Mouse (Mus musculus) ZHBTc4 (cell line): ENCODE results near the gene March10.
A peak's percentile ranks its signal among the peaks of the same experiment; 100 is the strongest.

Experiments used
- DNase-seq: peaks from one replicate; pipeline ENCODE4 v3.0.0-alpha.2; 2011; ENCODE audit warnings: low read depth, low spot score

March10 gene

GRCm38 (mm10) chr11:105466756-105467155 lies 10.2 kb upstream of the March10 start:
- no peak for DNase-seq

- DNase-seq = no peak
Measured at GRCm38 (mm10) chr11:105465488-105465887, 9.0 kb upstream of the March10 start.

DNA sequence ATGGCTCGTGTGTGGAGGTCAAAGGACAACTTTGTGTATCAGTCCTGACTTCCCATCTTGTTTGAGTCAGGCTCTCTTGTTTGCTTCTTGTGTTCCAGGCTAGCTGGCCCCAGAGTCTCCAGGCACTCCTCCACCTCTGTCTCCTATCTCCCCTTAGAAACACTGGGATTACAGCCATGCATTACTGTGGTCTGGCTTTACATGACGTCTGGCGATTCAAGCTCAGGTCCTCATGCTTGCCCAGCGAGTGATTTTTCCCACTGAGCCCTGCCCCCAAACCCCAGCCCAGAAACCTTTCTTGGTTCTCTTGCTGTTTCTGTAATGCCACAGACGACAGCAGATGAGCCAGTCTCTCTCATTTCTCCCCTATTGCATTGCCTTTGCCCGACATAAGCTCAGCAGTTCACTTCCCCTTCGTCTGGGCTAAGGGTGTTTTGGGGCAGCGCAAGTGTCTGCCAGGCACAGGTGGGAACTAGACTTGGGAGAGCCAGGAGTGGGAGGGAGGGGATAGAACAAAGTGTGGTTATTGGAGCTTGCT lies 8.0 kb upstream of the March10 start:
- DNase-seq = no peak

DNA sequence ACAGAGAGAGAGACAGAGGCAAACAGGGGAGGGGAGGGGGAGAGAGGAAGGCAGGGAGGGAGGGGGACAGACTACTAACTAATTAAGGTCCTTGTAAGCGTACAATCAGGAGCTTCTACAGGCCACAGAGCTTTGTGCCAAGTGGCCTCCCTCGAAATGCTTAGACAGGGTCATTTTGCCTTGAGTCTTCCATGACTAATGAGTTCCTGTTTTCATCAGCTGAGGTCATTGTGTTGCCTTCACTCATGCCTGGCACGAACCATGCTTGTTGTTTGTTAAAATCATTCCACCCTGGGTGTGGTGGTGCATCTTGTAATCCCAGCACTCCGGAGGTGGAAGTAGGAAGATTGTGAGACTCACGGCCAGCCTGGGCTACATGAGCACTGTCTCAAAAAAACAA lies 3.4 kb upstream of the March10 start:
- no peak for DNase-seq

- no peak for DNase-seq
Measured at GRCm38 (mm10) chr11:105457041-105457440, 506 bp upstream of the March10 start.

GRCm38 (mm10) chr11:105455118-105455517 lies 1.4 kb downstream of the March10 start:
- DNase-seq = no peak

DNA sequence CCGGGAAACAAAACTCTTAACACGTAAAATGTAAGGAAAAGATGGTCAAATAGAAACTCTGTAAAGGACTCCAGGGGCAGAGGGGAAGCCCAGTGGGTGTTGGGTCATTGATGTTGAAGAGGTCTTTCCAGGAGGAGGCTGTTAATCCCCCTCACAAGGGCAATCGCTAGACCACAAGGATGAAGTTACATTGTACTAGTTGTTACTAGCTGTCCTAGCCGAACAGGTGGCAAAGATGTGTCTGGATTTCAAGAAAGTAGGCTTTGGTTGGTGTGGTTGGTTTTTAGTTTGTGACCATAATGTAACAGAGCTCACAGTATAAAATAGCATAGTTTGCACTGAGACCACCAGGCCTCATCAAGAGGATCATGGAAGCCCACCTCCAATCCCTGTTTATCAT lies 3.5 kb downstream of the March10 start:
- DNase-seq = no peak

DNA sequence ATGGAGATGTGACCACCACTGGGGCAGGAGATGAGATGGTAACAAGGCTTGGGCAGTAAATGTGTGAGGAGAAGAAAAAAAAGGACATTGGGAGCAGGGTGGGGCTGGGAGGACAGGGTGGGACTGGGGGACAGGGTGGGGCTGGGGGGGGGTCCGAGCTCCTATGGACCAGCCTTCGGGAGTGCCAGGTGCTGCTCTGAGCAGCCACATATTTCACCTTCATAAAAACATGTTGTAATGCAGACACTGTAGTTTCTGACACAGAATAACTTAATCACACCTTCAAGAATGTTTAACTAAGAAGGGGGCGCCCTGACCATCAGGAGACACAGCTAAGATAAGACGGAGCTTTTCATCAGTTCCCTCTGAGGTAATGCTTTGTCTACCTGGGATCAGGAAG lies 4.0 kb downstream of the March10 start:
- DNase-seq = no peak

DNA sequence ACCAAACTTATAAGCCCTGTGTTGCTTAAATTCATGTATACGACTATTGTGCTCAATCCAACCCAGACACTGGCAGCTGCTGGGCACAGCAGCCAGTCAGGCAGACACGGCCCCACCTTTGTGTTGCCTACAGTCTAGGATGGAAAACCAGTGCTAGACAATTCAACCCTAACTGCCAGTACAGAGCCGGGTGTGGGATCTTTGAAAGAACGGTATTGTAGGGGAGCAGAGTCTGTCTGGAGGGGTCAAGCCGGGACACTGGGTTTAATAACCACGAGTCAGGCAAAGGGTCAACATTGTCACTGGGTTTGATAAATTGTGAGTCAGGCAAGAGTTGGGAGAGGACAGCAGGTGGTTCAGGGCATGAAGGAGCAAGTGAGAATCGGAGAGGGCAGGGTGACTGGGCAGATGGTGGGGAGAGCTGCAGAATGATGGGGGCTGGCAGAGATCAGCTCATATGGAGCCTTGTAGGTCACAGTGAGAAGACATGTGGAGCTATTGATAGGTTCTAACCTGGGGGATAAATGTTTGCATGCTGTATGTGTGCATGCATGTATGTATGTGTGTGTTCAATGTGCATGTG lies 4.9 kb downstream of the March10 start:
- DNase-seq = no peak

- DNase-seq = peak; percentile 83
Measured at GRCm38 (mm10) chr11:105449581-105450315, 6.8 kb downstream of the March10 start.

DNA sequence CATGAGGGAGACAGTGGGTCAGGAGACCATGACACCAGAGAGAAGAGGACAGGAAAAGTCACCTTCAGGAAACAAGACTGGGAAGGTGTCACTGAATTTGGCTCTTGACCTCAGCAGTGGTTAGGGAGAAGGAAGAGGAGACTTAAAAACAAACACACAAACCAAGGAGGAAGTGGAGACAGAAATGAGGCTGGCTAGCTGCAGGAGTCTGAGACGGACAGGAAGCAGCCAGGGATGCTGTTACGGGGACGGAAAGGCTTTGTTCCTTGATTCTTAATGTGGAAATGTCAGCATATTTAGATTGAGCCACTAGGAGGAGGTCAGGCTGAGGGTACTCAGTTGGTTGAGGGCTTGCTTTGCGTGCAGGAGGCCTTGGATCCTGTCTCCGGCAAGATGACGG lies 8.9 kb downstream of the March10 start:
- no peak for DNase-seq

- DNase-seq = no peak
Measured at GRCm38 (mm10) chr11:105446221-105446620, 10.3 kb downstream of the March10 start.

GRCm38 (mm10) chr11:105445741-105446140 lies 10.8 kb downstream of the March10 start:
- DNase-seq = no peak

- DNase-seq = no peak
Measured at GRCm38 (mm10) chr11:105444929-105445328, 11.6 kb downstream of the March10 start.

DNA sequence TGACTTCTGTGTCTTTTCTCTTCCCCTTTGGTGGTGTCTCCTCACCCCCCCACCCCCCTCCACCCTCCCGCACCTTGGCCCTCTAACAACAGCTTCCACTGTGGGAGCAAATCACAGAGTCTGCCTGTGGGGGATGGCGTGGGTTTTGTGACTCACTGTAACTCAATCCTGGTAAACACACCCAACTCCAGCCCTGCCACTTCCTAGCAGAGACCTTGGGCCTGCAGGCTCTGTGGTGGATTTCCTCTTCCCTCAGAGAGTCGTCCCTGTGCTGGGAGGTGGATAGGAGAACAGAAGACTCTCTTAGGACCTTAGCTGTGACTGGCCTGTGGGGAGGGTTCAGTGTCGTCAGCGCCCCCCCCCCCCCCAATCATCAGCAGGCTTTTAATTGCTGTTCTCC lies 13.0 kb downstream of the March10 start:
- no peak for DNase-seq

- no peak for DNase-seq
Measured at GRCm38 (mm10) chr11:105439796-105440195, 16.7 kb downstream of the March10 start.

DNA sequence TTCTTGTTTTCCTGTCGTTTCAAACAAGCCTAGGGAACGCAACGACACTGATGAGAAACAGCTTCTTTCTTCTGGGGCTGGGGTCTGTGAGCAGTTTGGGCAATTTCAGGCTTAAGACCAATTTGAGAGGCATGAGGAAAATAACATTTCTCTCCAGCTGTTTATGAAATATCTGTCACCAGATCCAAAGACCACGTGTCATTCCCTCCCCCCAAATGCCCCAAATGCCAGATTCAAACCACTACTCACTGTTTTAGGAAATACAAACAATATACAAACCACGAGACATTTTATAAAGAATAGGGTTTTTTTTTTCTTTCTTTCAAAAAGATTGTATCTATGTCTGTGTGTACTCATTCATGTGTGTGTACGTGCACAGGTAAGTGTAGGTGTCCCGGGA lies 17.6 kb downstream of the March10 start:
- DNase-seq = no peak

DNA sequence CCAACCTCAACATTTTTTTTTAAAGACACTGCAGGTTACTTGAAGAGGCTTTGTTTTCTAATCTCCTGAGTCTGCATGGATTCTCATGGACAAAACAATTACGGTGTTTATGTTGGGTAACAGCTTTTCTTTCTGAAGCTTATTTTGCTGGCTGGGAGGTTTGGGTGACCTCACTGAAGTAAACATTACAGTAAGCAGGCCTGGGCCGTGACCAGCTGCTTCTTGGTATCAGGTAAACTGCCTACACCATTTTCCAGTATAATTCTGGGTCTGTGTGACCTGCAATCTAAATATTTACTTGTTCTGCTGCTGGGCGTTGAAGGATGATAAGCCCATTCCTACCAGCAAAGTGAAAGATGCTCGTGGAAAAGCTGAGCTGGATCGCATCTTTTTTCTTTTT lies 30.1 kb downstream of the March10 start:
- DNase-seq = no peak

DNA sequence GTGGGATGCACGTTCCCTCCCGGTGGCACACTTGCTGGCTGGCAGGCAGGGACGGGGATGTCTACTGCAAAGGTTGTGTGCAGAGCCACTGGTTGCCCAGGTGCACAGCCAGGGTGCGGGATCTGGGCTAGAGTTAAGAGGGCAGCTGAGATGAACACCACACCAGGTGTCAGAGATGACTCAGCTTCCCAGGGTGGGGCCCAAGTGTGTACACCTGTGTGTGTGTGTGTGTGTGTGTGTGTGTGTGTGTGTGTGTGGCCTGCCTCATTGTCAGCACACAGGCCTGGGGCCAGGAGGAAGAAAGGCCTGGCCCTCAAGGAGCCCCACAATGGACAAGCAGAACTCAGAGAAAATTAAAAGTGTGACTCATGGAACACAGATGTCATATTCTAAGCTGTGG lies 31.9 kb downstream of the March10 start:
- no peak for DNase-seq

DNA sequence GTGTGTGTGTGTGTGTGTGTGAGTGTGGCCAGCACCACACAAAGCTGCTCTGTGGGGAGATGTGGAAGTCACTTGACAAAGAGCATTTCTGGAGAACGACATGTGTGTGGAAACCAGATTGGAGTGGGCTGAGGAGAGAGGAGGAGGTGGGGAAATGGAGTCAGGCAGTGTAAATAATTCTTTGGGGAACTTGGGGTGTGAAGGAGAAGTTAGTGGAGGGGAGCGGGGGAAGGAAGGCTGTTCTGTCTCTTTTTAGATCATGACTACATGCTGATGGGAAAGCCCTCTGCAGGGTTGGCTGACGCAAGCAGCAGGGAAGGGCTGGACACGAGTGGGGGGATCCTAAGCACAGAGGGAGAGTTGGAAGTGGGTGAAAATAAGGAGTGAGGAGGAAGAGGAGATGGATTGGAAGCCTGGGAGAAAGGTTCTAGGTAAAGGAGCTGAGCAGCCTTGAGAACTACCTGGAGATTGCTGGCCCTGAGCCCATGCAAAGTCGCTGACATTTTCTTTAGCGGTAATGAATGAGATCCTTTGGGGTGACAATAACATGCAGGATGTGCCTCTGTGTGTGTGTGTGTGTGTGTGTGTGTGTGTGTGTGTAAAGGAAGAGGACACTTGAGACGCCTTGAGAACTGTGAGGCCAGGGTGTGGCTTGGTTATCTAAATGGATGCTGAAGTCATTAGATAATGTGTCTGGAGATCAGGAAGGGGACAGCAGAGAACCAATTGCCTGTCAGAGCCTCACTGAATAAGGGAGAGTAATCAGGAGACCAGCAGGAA lies 35.7 kb downstream of the March10 start:
- DNase-seq = no peak

DNA sequence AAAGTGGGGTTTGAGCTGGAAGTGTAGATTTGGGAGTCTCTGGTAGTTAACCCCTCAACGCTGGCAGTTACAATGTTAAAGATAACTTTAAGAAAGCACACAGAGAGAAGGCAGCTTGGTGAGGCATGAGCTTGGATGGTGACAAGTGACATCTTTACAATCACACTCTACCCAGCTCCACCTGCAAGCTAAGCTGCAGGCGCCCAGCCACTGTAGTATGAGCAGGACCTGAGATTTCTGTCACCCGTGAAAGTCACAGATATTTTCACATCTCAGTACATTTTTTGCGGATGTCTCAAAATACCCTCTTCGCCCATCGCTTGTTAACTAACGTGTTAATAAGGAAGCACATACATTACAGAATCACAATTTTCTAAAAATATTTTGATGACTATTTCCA lies 36.6 kb downstream of the March10 start:
- DNase-seq = no peak

GRCm38 (mm10) chr11:105414009-105414408 lies 42.5 kb downstream of the March10 start:
- DNase-seq = no peak

- DNase-seq = no peak
Measured at GRCm38 (mm10) chr11:105409408-105409807, 47.1 kb downstream of the March10 start.
